Mouse (Mus musculus): Measurements from ENCODE around the gene Sorcs2.

The Sorcs2 gene

GRCm38 (mm10) chr5:36397837-36398282 lies at the start of gene Sorcs2:
Gene Sorcs2 (minus strand): TSS chr5:36398139.
- DNase-seq (ENCODE audit: low spot score), result peak; percentile 73

- no peak for DNase-seq (ENCODE audit: low spot score)
Observed at GRCm38 (mm10) chr5:36446166-36446890, 48.4 kb upstream of the Sorcs2 start.

DNA sequence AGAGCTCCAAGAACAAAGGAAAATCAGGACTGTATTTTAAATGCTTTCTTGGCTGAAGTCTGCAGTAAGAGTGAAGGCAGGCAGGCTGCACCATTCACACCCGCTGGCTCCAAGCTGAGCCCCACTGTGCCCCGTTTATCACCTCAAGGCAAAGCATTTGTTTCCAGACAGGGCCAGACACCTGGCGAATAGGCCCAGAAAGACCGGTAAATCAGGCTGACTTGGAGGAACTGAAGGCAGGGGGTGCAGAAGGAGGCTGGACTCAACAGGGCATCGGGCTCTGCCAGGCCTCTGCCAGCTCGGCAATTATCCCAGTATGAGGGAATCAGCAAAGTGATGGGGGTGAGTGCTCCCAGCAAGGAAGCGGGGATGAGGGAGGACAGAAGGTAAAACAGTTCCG lies 47.1 kb upstream of the Sorcs2 start:
- no peak for DNase-seq (ENCODE audit: low spot score)

DNA sequence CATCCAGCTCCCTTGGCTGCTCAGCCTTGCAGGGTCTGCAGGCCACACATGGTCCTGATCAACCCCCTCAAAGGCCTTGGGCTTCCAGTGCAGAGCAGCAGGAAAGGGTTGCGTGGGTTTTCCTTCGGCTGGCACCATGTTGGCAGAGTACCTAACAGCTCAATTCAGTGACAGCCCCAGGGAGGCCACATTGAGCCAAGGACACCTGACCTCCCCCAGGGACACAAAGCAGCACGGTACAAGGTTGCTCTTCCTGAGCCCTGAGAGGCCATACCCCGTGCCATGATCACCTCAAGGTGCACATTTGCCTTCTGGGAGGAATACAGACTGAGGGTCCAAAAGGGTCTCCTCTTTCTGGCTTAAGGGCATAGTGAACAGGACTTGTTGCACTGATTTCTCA lies 46.7 kb upstream of the Sorcs2 start:
- no peak for DNase-seq (ENCODE audit: low spot score)

DNA sequence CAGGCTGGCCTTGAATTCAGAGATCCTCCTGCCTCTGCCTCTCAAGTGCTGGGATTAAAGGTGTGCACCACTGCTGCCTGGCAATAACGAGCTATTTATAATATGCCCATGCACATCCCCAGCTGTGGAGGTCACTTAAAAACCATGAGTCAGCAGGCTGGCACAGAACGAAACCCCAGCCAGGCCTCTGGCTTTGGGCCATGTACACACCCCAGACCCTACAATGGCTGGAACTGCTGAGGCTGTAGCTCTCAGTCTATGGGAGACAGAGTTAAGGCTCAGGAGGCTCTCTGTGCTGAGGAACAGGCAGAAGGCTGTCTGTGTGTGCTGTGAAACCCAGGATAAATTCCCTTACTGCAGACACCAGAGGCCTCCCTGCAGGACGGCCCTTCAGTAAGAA lies 42.8 kb upstream of the Sorcs2 start:
- DNase-seq (ENCODE audit: low spot score), result no peak

DNA sequence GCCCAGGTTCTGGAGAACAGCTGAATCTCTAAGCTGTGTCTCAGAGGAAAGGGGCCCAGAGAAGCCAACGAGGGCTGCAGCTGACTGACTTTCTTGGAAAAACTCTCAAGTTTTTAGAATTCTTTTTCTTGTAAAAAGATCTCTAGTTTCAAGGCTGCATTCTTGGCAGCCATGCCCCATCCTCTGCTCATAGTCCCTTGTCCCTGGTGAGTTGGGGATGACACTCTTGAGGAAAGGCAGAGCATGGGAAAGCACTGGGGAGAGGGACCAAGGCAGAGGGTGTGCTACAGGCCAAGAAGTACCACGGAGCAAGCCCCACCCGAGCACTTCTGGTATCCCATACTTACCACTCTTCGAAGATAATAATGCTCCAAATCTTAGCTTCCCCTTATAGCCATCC lies 38.9 kb upstream of the Sorcs2 start:
- DNase-seq (ENCODE audit: low spot score), result peak; percentile 23

GRCm38 (mm10) chr5:36434398-36434967 lies 36.5 kb upstream of the Sorcs2 start:
- no peak for DNase-seq (ENCODE audit: low spot score)

DNA sequence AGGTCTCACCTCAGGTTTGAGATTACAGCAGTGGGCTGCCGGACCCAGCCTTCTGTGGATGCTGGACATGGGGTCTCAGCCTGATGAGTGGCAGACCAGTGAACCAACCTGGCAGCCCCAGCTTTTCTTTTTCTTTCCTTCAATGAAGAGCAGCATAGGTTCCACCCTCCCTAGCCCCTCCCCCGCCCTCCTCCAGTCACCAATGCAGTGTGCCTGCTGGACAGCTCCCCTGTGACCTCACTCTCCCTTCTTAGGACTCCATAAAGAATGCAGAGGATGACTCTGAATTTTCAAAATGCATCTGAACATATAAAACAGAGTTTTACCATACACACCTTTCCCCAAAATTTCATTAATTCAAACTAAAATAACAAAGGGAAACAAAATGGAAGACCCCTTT lies 33.8 kb upstream of the Sorcs2 start:
- DNase-seq (ENCODE audit: low spot score), result no peak

DNA sequence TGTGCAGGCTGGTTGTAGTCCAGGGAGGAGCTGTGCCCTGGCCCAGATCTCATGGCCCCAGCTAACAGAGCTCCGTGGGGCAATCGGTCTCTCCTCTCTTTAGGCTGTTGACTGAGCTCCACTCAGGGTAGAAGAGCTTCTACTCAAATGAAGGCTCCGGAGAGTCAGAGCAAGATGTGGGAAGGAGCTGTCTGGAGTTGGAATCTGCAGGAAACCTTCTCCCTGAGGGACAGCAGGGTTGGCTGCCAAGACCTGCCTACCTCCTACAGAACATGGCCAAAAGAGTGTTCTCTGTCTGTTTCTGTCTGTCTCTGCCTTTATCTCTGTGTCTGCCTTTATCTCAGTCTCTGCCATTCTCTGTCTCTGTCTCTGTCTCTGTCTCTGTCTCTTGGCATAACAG lies 31.6 kb upstream of the Sorcs2 start:
- peak; percentile 24 for DNase-seq (ENCODE audit: low spot score)

DNA sequence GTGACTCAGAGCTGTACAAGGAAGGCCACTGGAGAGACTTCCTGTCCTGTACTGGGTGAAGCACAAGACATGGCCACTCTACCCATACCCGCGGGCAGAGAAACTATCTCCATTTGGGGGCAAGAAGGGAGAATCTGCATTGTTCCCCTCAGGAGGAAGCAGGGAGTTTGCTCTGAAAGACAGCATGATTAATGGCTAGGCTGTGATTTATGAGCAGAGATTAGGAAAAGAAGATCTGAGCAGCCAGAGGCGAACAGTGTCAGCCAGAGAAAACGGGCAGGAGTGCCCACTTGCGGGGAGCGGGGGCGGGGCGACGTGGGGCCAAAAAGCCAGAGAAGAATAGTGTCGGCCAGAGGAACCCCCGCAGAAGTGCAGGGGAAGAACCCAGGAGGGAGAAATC lies 29.9 kb upstream of the Sorcs2 start:
- DNase-seq (ENCODE audit: low spot score), result no peak

DNA sequence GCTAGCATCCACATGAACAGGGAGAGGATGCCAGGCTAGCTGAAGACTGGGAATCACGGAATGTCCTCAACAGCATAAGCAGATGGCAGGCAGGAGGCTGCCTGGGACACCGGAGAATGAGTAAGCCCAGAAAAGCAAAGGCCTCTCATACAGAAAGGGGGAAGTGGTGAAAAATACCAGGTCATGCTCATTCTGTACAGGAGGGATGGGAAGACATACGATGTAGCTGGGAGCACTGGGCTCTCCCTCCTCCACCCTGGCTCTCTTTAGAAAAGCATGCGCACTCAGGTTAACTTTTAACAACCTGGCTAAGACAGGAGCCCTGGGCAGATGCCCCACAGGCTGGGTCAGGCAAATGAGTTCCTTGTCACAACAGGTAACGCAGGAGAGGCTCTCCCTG lies 28.5 kb upstream of the Sorcs2 start:
- no peak for DNase-seq (ENCODE audit: low spot score)

GRCm38 (mm10) chr5:36424676-36425075 lies 26.7 kb upstream of the Sorcs2 start:
- DNase-seq (ENCODE audit: low spot score), result no peak

- DNase-seq (ENCODE audit: low spot score), result no peak
Observed at GRCm38 (mm10) chr5:36422689-36423088, 24.8 kb upstream of the Sorcs2 start.

GRCm38 (mm10) chr5:36419861-36420260 lies 21.9 kb upstream of the Sorcs2 start:
- DNase-seq (ENCODE audit: low spot score), result no peak

DNA sequence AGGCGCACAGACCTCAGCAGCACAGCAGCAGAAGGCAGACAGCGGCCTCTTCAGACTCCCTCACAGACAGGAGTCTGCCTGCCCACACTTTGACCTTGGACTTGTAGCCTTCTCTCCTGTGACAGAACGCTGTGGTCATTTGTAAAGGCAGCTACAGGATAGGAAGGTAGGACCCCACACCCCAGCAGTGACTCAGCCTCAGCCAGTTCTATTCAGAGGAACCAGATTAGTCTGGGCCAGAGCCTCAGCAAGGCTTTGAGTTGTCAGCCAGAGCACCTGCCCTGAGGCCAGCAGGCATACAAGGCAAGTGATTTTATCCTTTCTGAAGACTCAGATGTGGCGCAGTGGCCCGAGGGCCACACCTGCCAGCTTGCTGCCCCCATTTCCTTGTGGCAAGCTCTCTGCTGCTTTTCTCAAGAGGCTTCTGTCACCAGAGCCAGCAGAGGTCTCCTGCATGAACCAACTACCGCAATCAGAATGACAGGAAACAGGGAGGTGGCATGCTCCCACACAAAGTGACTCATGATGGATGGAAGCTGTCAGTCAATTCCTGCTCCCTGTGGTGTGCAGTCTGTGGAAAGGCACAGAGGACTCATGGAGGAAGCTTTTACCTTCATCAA lies 16.9 kb upstream of the Sorcs2 start:
- no peak for DNase-seq (ENCODE audit: low spot score)

- peak; percentile 71 for DNase-seq (ENCODE audit: low spot score)
Observed at GRCm38 (mm10) chr5:36398463-36399364, 775 bp upstream of the Sorcs2 start.

DNA sequence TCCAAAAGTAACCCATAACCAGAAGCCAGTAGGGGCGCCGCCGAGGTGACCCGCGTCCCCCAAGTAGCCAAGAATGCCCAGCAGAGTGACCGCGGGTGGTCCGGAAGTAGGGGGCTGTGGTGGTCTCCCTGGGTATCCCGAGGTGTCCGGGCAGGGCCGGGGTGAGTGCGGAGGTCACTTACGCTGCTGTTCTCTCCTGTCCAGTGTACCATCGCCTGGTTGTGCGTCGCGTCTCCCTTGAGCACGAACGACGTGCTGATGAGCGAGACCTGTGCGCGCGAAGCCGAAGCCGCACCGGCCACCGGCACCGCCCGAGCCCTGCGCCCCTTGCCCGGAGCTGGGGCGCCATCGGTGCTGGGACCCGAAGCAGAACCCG lies 567 bp downstream of the Sorcs2 start:
- DNase-seq (ENCODE audit: low spot score), result no peak

- DNase-seq (ENCODE audit: low spot score), result no peak
Observed at GRCm38 (mm10) chr5:36396491-36397383, 1.2 kb downstream of the Sorcs2 start.

- peak; percentile 40 for DNase-seq (ENCODE audit: low spot score)
Observed at GRCm38 (mm10) chr5:36396011-36396410, 1.9 kb downstream of the Sorcs2 start.

DNA sequence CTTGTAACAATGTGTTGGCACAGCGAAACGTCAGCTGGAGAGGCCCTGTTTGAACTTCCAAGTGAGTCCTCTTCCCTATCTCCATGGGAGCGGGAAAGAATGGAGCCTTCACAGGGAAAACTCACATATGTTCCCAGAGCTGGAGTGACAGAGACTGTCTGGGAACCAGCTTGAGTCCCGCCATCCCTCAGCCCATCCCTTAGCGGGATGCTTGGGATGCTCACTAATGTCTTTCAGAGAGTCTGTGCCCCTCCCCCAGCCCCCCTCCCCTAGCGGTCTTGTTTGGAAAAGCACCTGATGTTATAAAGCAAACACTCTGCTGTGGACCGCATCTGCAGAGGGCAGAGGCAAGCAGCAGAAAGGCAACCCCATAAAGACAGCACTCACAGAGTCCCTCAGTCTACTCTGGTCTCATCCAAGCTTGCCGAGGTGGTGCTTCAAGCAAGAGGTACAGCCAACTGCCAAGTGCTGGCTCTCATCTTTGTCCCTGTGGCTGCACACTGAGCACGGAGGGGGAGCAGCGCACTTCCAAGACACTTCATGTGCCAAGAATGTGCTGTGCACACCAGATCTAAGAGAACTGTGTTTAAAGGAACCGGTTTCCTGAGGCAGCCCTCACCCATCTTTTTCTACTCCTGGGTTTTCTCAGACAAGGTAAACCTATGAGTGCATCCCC lies 3.0 kb downstream of the Sorcs2 start:
- no peak for DNase-seq (ENCODE audit: low spot score)

DNA sequence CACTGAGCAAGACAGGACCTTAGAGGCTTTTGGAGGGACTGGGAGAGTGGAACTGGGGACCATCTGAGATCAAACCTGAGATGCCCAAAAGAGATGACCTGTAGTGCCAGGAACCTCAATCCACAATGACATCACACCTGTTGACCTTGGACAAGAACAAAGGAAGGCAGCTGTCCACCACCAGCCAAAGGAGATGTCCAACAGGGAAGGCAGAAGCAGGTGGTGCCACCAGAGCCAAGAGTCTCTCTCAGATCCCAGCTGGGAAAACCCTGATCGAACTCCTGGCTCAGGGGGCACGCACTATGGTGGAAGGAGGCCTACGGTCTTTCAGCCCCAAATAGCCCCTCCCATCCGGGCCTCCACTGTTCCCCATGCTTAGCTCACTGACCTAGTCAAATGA lies 6.2 kb downstream of the Sorcs2 start:
- no peak for DNase-seq (ENCODE audit: low spot score)

Data from adipocyte (in vitro differentiated cells).